Mouse (Mus musculus): Measurements from ENCODE around the gene Plekhh3. TPM values are rescaled to one million over a fixed set of nuclear protein-coding genes. Genes with fewer than 3 reads are reported as not detected.
"Not testable (repeated sequence)": the region's sequence is repeated elsewhere in the genome, so short reads cannot be mapped to it uniquely, and the experiment has no call there.

The Plekhh3 gene
- polyA plus RNA-seq, 2 experiments from 2014 or later: not detected

DNA sequence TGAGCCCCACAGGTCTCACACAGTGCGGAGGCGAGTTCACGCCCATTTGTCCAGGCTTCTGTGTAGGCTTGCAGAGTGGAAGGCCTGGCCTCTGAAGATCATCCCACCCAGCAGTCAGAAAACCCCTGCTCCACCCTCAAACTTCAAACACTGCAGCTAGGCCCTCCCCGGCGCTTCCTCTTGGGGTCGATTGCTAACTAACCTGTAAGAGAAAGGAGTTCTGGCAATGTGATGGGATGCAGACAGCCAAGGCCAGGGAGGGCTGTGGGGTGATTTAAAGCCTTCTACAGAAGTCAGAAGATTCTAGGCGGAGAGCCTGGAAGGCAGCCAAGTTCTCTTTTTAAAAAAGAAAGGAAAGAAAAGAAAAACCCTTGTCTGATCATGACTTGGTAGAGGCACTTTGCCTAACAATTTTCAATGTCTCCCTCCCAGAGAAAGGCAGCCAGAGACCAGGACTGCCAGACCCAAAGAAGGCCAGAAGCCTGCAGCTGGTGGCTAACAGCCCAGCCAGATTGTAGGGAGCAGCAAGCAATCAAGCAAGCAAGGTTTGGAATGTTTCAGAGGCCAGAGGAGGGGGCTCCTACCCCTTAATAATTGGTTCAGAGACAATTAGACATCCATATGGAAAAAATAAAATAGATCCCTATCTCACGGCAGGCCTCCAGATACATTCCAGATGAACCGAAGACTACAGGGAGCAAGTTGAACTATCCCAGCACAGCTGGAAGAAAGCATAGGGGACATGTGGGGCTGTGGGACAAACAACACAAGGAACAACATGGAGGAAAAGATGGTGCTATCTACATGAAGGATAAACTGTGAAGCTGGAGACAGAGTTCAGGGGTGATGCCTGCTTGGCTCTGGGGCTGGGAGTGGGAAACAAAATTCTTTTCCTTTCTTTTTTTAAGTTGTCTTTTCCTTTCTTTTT lies 21.7 kb downstream of the Plekhh3 start:
- no peak for ATAC-seq

DNA sequence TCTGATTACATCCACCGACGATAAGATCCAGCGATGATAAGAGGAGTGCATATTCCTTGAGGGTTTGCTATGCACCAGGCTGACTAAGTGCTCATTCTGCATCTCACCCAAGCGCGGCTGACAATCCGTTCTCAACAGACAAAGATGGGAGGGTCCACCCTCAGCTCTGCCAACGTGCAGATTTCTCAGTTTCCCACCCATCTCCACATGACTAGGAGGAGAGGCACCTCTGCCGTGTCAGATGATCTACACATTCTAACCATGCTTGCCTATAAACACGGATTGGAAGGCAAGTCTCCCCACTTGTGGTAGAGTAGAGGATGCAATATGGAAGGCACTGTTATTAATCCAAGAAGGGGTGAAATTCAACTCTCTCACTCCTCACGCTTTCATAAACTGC lies 22.4 kb downstream of the Plekhh3 start:
- no peak for ATAC-seq

GRCm38 (mm10) chr11:101146377-101146776 lies 24.8 kb downstream of the Plekhh3 start:
- no peak for ATAC-seq

DNA sequence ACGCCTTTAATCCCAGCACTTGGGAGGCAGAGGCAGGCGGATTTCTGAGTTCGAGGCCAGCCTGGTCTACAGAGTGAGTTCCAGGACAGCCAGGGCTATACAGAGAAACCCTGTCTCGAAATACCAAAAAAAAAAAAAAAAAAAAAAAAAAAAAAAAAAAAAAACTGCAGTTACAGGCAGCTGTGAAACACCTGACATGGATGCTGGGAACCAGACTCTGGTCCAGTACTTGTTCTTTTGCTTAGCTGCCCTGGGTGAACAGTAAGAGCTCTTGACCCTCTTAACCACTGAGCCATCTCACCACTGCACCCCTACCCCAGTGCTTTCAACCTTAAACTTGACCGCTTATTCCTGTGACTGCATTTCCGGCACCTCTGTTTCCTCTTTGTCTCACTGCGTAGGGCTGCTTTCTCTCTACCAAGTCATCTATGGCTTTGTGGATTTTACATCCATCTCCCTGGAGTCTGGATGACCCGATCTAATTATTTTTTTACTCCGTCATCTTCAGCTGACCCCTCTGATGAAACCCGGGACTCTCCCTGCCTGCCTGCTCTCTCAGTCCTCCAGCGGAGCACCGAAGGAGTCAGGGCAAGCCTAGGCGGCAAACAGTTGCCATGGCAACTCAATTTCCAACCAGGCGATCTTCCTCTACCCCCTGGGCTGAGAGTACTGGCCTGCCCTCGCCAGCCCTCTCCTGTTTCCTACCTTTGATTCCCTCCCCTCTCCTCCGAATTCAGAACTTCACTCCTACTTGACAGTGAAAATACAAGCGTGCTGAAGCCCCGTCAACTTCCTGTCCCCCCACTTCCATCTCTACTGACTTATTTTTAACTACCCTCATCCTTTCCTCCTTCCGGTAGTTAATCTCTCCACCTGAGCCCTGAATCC lies 27.6 kb downstream of the Plekhh3 start:
- peak; percentile 81 for ATAC-seq

DNA sequence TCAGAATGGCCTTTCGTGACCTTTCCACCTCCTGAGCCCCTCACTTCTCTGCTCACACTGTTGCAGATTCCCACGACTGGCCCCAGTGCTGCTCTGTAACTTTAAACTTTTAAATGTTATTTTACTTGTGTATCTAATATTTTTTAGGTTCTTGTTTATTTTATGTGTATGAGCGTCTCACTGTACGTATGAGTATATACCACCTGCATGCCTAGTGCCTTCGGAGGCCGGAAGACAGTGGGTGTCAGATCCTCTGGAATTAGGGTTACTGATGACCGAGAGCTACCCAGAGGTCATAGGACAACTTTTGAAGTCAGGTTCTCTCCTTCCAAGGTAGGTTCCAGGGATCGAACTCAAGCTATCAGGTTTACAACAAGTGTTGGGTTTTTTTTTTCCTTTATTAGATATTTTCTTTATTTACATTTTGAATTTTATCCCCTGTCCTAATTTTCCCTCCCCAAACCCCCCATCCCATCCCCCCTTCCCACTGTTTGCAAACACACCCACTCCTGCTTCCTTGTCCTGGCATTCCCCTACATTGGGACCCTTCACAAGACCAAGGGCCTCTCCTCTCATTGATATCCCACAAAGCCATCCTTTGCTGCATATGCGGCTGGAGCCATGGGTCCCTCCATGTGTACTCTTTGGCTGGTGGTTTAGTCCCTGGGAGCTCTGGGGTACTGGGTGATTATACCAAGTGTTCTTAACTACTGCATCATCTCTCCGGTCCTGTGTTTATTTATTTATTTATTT lies 28.8 kb downstream of the Plekhh3 start:
- ATAC-seq: no peak

- no peak for ATAC-seq
These were observed 30.1 kb downstream of the Plekhh3 start for GRCm38 (mm10) chr11:101141088-101141487.

DNA sequence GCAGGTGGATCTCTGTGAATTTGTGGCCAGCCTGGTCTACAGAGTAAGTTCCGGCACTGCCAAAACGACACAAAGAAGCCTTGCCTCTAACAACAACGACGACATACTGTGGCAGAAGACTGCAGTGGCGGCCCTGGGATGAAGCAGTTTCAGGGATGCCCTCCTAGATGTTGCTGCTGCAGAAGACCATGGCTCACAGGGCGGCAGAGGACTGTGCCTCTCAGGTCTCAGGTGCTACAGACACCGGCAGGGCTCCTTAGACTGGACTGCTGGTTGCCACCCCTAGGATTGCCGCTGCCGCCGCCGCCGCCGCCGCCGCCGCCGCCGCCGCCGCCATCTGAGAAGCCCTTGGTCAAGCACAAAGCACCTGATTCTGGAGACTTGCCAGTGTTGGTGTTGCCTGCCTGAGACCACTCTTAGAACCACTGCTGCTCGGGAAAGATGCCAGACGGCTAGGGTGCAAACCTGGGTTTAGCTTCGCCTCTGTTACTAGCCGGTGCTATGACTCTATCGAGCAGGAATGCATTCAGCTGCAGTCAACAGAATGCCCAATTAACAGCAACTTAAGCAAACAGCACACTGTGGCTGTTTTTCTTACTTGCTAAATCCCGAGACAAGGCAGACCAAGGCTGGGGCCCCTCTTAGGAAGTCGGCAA lies 30.9 kb downstream of the Plekhh3 start:
- ATAC-seq: no peak

DNA sequence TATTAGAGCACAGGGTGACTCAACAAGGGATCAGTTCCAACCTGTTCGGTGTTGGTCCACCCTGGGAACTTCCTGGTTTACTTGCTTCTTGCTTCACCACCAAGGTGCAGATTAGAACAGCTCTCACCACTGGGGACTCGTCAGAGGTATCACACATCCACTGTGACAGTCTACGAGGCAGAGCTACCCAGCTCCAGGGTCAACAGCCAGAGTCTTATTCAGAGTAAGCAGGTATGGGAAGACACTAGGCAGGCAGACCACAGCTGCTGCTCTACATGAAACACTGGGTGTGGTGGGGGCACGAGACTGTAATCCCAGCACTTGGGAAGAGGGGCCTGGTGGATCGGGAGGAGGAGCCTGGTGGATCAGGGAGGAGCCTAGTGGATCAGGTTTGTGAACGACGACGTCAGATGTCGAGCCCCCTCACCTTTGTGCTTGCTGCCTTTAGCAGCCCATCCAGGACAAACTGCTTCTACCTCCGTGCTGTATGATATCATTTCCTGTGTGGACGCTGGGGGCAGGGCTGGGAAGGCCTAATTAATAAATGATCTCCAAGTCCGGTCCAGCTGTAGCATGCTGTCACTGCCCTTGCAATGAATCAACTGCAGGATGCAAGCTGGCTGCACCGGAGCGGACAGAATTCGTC lies 32.5 kb downstream of the Plekhh3 start:
- ATAC-seq: no peak

DNA sequence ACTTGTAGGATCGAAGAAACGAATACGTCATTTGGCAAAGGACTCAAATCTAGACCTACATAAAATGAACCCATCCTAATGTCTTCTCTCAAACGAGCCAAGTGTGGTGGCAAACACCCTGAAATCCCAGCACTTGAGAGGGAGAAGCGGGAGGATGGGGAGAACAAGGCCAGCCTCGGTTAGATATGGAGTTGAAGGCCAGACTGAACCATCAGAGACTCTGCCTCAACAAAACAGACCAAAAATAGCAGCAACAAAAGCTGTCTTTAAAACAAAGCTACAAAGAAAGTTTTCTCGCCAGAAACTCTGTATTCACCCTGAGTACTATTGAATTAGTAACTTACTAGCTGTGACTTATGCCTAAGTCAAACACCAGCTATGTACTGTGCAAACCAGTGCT lies 34.2 kb downstream of the Plekhh3 start:
- ATAC-seq: no peak

- no peak for ATAC-seq
These were observed 36.8 kb downstream of the Plekhh3 start for GRCm38 (mm10) chr11:101134217-101134865.

DNA sequence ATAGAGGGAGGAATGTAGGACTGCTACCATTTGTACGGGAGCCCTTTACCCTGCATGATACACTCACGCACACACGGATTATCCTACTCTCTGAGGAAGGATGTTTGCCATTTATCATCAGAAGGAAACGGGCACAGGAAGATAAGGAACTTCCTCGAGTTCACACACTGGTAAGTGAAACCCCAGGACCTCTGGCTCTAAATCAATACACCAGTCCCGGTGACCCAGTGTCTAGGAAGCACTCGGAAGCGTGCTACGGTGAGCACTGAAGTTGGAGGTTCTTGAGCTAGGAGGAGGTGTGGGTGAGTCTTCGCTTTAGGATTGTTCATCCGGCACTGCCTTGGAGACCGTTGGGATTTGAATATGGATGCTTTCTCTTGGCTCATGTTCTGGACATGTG lies 38.1 kb downstream of the Plekhh3 start:
- ATAC-seq: no peak

DNA sequence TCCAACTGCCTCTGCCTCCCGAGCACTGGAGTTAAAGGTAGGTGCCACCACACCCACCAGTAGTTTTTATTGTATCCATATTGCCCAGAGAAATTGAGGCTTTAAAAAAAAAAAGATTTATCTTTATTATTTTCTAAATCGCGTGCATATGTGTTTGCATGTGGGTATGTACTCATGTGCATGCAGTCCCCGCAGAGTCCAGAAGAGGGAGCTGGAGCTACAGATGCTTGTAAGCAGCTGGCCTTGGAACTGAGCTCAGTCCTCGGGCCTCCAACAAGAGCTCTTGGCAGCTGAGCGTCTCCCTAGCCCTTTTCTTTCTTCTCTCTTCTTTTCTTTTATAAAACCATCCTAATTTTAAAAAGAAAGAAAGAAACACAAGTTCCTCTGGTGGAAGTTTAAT lies 39.5 kb downstream of the Plekhh3 start:
- no peak for ATAC-seq

DNA sequence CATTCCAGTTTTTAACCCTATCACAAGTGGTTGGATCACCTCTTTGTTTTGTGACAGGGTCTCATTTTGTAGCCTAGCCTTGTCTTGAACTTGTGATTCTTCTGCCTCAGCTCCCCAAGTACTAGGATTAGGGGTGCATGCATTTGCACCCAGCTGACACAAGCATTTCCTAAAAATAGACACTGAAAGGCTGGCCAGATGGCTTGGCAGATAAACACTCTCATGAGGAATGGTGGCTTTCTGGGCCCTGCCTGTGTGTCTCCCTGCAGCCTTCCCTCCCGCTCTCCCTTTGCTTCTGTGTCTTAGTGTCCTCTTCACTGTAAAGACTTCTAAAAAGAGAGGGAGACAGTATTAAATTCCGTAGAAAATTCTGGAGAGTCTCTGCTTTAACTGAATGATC lies 40.0 kb downstream of the Plekhh3 start:
- ATAC-seq: no peak

- ATAC-seq: no peak
These were observed 40.9 kb downstream of the Plekhh3 start for GRCm38 (mm10) chr11:101130056-101130756.

GRCm38 (mm10) chr11:101128996-101129577 lies 42.1 kb downstream of the Plekhh3 start:
- no peak for ATAC-seq

GRCm38 (mm10) chr11:101127075-101127474 lies 44.1 kb downstream of the Plekhh3 start:
- ATAC-seq: no peak

GRCm38 (mm10) chr11:101125008-101125407 lies 46.1 kb downstream of the Plekhh3 start:
- not testable (repeated sequence) for ATAC-seq

DNA sequence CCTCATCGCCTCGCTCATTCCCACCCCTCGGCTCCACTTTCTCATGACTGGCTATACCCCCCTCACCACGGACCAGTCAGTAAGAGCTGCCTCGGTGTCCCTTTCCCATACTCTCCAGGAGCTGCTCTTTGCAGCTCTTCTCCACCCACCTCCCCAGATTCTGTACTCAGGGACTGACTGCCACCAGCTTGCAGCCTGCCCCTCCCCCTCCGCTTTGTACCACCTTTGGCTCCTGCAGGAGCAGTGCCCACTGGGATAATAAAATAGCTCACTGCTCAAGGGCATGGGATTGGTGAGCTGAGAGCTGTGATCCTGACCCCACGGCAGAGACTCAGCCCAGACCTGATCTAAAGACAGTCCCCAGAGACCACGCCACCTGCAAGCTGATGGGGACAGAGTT lies 46.7 kb downstream of the Plekhh3 start:
- ATAC-seq: not testable (repeated sequence)

- no peak for ATAC-seq
These were observed 50.5 kb downstream of the Plekhh3 start for GRCm38 (mm10) chr11:101120545-101121188.

All from CD4-positive, CD25-positive, alpha-beta regulatory T cell, adult 4 months (primary cell).